Mouse (Mus musculus): Measurements from ENCODE around the gene Cpe.

The Cpe gene

GRCm38 (mm10) chr8:64674951-64675585 is 17.8 kb downstream of the Cpe start:
- peak; percentile 94 for DNase-seq

GRCm38 (mm10) chr8:64672920-64673319 is 19.9 kb downstream of the Cpe start:
- DNase-seq, result peak; percentile 15

- DNase-seq, result peak; percentile 33
Measured at GRCm38 (mm10) chr8:64671937-64672336, 20.9 kb downstream of the Cpe start.

GRCm38 (mm10) chr8:64666305-64666704 is 26.5 kb downstream of the Cpe start:
- DNase-seq, result peak; percentile 87

- DNase-seq, result peak; percentile 93
Measured at GRCm38 (mm10) chr8:64665563-64665962, 27.3 kb downstream of the Cpe start.

GRCm38 (mm10) chr8:64664811-64665210 is 28.0 kb downstream of the Cpe start:
- peak; percentile 83 for DNase-seq

GRCm38 (mm10) chr8:64664350-64664749 is 28.5 kb downstream of the Cpe start:
- DNase-seq, result peak; percentile 64

GRCm38 (mm10) chr8:64659097-64659496 is 33.8 kb downstream of the Cpe start:
- peak; percentile 67 for DNase-seq

GRCm38 (mm10) chr8:64657980-64658401 is 34.9 kb downstream of the Cpe start:
- no peak for DNase-seq

- no peak for DNase-seq
Measured at GRCm38 (mm10) chr8:64657517-64657916, 35.3 kb downstream of the Cpe start.

- no peak for DNase-seq
Measured at GRCm38 (mm10) chr8:64655887-64656286, 37.0 kb downstream of the Cpe start.

GRCm38 (mm10) chr8:64655087-64655486 is 37.8 kb downstream of the Cpe start:
- DNase-seq, result no peak

- peak; percentile 41 for DNase-seq
Measured at GRCm38 (mm10) chr8:64652285-64652684, 40.6 kb downstream of the Cpe start.

- peak; percentile 44 for DNase-seq
Measured at GRCm38 (mm10) chr8:64648063-64648462, 44.8 kb downstream of the Cpe start.

- peak; percentile 80 for DNase-seq
Measured at GRCm38 (mm10) chr8:64647148-64647547, 45.7 kb downstream of the Cpe start.

GRCm38 (mm10) chr8:64646421-64646820 is 46.4 kb downstream of the Cpe start:
- peak; percentile 82 for DNase-seq

- peak; percentile 72 for DNase-seq
Measured at GRCm38 (mm10) chr8:64644108-64645005, 48.5 kb downstream of the Cpe start.

GRCm38 (mm10) chr8:64643382-64643781 is 49.5 kb downstream of the Cpe start:
- peak; percentile 83 for DNase-seq

GRCm38 (mm10) chr8:64642799-64643198 is 50.1 kb downstream of the Cpe start:
- DNase-seq, result no peak

GRCm38 (mm10) chr8:64640599-64640998 is 52.3 kb downstream of the Cpe start:
- DNase-seq, result no peak

GRCm38 (mm10) chr8:64639676-64640075 is 53.2 kb downstream of the Cpe start:
- DNase-seq, result no peak

- no peak for DNase-seq
Measured at GRCm38 (mm10) chr8:64634901-64635300, 58.0 kb downstream of the Cpe start.

GRCm38 (mm10) chr8:64634131-64634865 is 58.6 kb downstream of the Cpe start:
- peak; percentile 81 for DNase-seq

Measured in heart, adult 11 months (tissue).